Mouse (Mus musculus) layer of hippocampus, adult 11-12 months (tissue): Measurements from ENCODE around the gene Pkd1.

Experiments used
- DNase-seq: peaks from one replicate; pipeline ENCODE4 v3.0.0; 2022; ENCODE audit warnings: low spot score

Pkd1 gene

GRCm38 (mm10) chr17:24608370-24608769 is 58.7 kb downstream of the Pkd1 start:
- DNase-seq, result no peak

GRCm38 (mm10) chr17:24608874-24609273 is 59.2 kb downstream of the Pkd1 start:
- no peak for DNase-seq

GRCm38 (mm10) chr17:24610711-24611110 is 61.1 kb downstream of the Pkd1 start:
- DNase-seq, result no peak

GRCm38 (mm10) chr17:24617561-24618194 is 68.0 kb downstream of the Pkd1 start:
- no peak for DNase-seq

GRCm38 (mm10) chr17:24625472-24625871 is 75.8 kb downstream of the Pkd1 start:
- DNase-seq, result no peak

- peak; percentile 86 for DNase-seq
Observed at GRCm38 (mm10) chr17:24628646-24629045, 79.0 kb downstream of the Pkd1 start.

- DNase-seq, result peak; percentile 86
Observed at GRCm38 (mm10) chr17:24630072-24630471, 80.4 kb downstream of the Pkd1 start.

- peak; percentile 83 for DNase-seq
Observed at GRCm38 (mm10) chr17:24632167-24632812, 82.7 kb downstream of the Pkd1 start, which contains the start of the genes Tsc2 and Nthl1. Tsc2 (minus strand) TSS chr17:24632630. Nthl1 (plus strand) TSS chr17:24632680.

GRCm38 (mm10) chr17:24632813-24633449 is 83.3 kb downstream of the Pkd1 start:
- DNase-seq, result no peak

GRCm38 (mm10) chr17:24633831-24634230 is 84.2 kb downstream of the Pkd1 start:
- no peak for DNase-seq

- no peak for DNase-seq
Observed at GRCm38 (mm10) chr17:24635024-24635423, 85.4 kb downstream of the Pkd1 start.

- DNase-seq, result no peak
Observed at GRCm38 (mm10) chr17:24635694-24636093, 86.1 kb downstream of the Pkd1 start.

- no peak for DNase-seq
Observed at GRCm38 (mm10) chr17:24636781-24637481, 87.3 kb downstream of the Pkd1 start.

- no peak for DNase-seq
Observed at GRCm38 (mm10) chr17:24638214-24638613, 88.6 kb downstream of the Pkd1 start.

- no peak for DNase-seq
Observed at GRCm38 (mm10) chr17:24638840-24639239, 89.2 kb downstream of the Pkd1 start.

GRCm38 (mm10) chr17:24639571-24639988 is 89.9 kb downstream of the Pkd1 start:
- no peak for DNase-seq

- DNase-seq, result no peak
Observed at GRCm38 (mm10) chr17:24640119-24640518, 90.5 kb downstream of the Pkd1 start.

GRCm38 (mm10) chr17:24640581-24640980 is 90.9 kb downstream of the Pkd1 start:
- DNase-seq, result no peak

GRCm38 (mm10) chr17:24641944-24642343 is 92.3 kb downstream of the Pkd1 start:
- no peak for DNase-seq

GRCm38 (mm10) chr17:24642791-24643343 is 93.2 kb downstream of the Pkd1 start:
- no peak for DNase-seq

GRCm38 (mm10) chr17:24644030-24644715 is 94.5 kb downstream of the Pkd1 start:
- no peak for DNase-seq
